Mouse (Mus musculus): ENCODE measurements at regions not wholly inside any gene's neighbourhood (a gene's known extent, or its start where the extent isn't known, plus 50 kb on each side); places are given as distances from the start of the nearest gene placed in this dataset.

- DNase-seq (ENCODE audit: low read depth, low spot score), result no peak
These were observed 59.5 kb upstream of the Fam19a1 start for GRCm38 (mm10) chr6:96053476-96053875.

GRCm38 (mm10) chr6:96057011-96057410 lies 55.9 kb upstream of the Fam19a1 start:
- no peak for DNase-seq (ENCODE audit: low read depth, low spot score)

- no peak for DNase-seq (ENCODE audit: low read depth, low spot score)
These were observed 55.3 kb upstream of the Fam19a1 start for GRCm38 (mm10) chr6:96057575-96058159.

GRCm38 (mm10) chr6:96061979-96062378 lies 51.0 kb upstream of the Fam19a1 start:
- DNase-seq (ENCODE audit: low read depth, low spot score), result no peak

Data from ES-CJ7 (cell line).